20 mouse cellular contexts compared by ENCODE assay signal in the genomic region with DNA sequence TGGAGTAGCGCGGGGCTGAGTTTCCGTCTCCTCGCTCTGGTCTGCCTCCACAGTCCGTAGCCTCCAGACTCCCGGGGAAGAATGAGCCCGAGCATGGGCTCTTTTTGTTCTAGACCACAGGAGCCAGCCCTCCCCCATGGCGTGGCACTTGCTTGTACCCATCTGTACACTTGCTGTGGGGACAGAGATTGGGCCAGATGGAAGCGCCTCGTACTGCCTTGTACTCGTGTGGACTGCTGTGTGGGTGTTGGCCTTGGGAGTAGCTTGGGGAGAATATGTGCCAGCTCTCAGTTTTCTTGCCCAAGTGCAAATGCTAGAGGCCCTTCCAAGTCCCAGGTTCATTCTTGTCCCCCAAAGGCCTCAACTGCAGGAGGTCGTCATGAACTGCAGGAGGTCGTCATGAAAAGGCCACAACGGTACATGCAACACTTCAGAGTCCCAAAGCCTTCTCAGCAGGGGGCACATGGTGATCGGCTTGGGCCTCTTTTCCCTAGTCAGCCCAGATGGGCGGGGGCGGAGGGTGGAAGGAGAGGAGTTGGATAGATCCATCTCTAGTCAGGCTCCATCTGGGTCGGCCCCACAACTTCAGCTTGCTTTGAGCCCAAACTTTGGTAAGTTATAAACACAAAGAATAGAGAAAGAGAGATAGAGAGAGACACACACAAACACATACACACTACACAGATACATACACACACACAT. TPM values are rescaled to one million over a fixed set of nuclear protein-coding genes. Genes with fewer than 3 reads are reported as not detected.
DNase-seq lines count a peak whose midpoint lies in the region.
"Had no signal": no experiment of that assay in that cellular context is flagged by ENCODE, and none has a peak within 500 bp of the region (broad histone marks: within the 10 kb centered on the region; RNA-seq: fewer than 3 reads in every experiment).

No protein-coding gene starts in this region.

- DNase-seq in layer of hippocampus, adult 11-12 months (ENCODE audit: low spot score), result peak; percentile 63
- DNase-seq in layer of hippocampus, adult 9-10 months (ENCODE audit: low spot score), result no peak
- peak; percentile 78 for DNase-seq in ZHBTc4 (ENCODE audit: low read depth, low spot score)
- peak; percentile 79 for DNase-seq in layer of hippocampus, adult 9-11 months
- DNase-seq in right cerebral cortex, postnatal 10 days (ENCODE audit: low spot score in 2 of 2), result peak; percentile 50 to 53
- no peak for DNase-seq in yolk sac, embryonic 10.5 days (ENCODE audit: low spot score)
- no peak for DNase-seq in embryo, embryonic 10.5 days (ENCODE audit: low spot score)
- DNase-seq in thymus, postnatal 0 days (ENCODE audit: low spot score), result no peak
- DNase-seq: cerebellum, adult 9-11 months; forebrain, postnatal 0 days; gastrocnemius, postnatal 36 days; heart, postnatal 14 days; lung, postnatal 10 days; thymus, adult 18-20 months had no signal

RNA-seq across cellular contexts. Expression of gene Mobp, which starts 25.1 kb away (rescaled TPM):
- not detected in 2 replicates for polyA plus RNA-seq in thymus, postnatal 0 days (2015; fragmentation: Nextera tagmentation; extraction: Ambion mirVana)
- polyA plus RNA-seq: heart, embryonic 10.5 days; hindbrain, embryonic 13.5 days; intestine, embryonic 14.5 days; kidney, embryonic 14.5 days; liver, embryonic 16.5 days; Patski had no signal

RNA-seq across cellular contexts. Expression of gene Rpsa, which starts 47.1 kb away (rescaled TPM):
- 1,819 and 1,824 TPM in 2 replicates for polyA plus RNA-seq in thymus, postnatal 0 days (2015; fragmentation: Nextera tagmentation; extraction: Ambion mirVana)

Comparison
In these comparisons a context has a peak if more than half of its experiments do, and no peak if none do; other contexts are left out.
1. DNase-seq: peak in layer of hippocampus, adult 11-12 months (single experiment), ZHBTc4 (single experiment), layer of hippocampus, adult 9-11 months (single experiment) and right cerebral cortex, postnatal 10 days (2 of 2); none in layer of hippocampus, adult 9-10 months (single experiment), yolk sac, embryonic 10.5 days (single experiment), embryo, embryonic 10.5 days (single experiment) and thymus, postnatal 0 days (single experiment).